Mouse (Mus musculus) liver, postnatal 0 days (tissue): ENCODE results near the gene Dcun1d4. TPM values are rescaled to one million over a fixed set of nuclear protein-coding genes. Genes with fewer than 3 reads are reported as not detected.
A peak's percentile ranks its signal among the peaks of the same experiment; 100 is the strongest.

Source experiments
- ATAC-seq: fragments of 200-750 bp; cut with Nextera tagmentation; 2 replicates; pipeline ENCODE4 v1.8.0; 2017; ENCODE audit warnings: mild to moderate bottlenecking, moderate library complexity
- DNase-seq: peaks from one replicate; pipeline ENCODE4 v3.0.0-alpha.2; 2016
- H3K27ac ChIP-seq: fragments of 300-500 bp; sonication (generic); 2 replicates; pipeline ENCODE4 v1.5.1; 2014; ENCODE audit warnings: antibody characterized with exemption, moderate library complexity, mild to moderate bottlenecking, low read depth
- H3K27me3 ChIP-seq: fragments of 300-500 bp; sonication (generic); 2 replicates; pipeline ENCODE4 v1.6.1; 2014; ENCODE audit warnings: low read length, control low read depth, mixed read lengths; ENCODE audit not compliant: insufficient read depth
- H3K36me3 ChIP-seq: fragments of 300-500 bp; sonication (generic); replicated peaks from 2 replicates; pipeline ENCODE4 v1.6.1; 2014; ENCODE audit warnings: mild to moderate bottlenecking, control low read depth, low read length, moderate library complexity, mixed read lengths; ENCODE audit not compliant: insufficient read depth
- H3K4me1 ChIP-seq: fragments of 300-500 bp; sonication (generic); 2 replicates; pipeline ENCODE4 v1.6.1; 2014; ENCODE audit warnings: antibody characterized with exemption, mild to moderate bottlenecking, control low read depth; ENCODE audit not compliant: insufficient read depth
- H3K4me2 ChIP-seq: fragments of 300-500 bp; sonication (generic); 2 replicates; pipeline ENCODE4 v1.6.1; 2014; ENCODE audit warnings: low read depth, mild to moderate bottlenecking, low read length, moderate library complexity, mixed read lengths
- H3K4me3 ChIP-seq: fragments of 300-500 bp; sonication (generic); 2 replicates; pipeline ENCODE4 v1.5.1; 2014; ENCODE audit warnings: low read depth, low read length
- H3K9ac ChIP-seq: fragments of 300-500 bp; sonication (generic); replicated peaks from 2 replicates; pipeline ENCODE4 v1.6.1; 2014; ENCODE audit warnings: mild to moderate bottlenecking, moderate library complexity
- H3K9me3 ChIP-seq: fragments of 300-500 bp; sonication (generic); 2 replicates; pipeline ENCODE4 v1.6.1; 2016; ENCODE audit warnings: mild to moderate bottlenecking, control low read depth, low read length, mixed read lengths
- CTCF ChIP-seq: sonication (generic); IDR thresholded peaks from 2 replicates; pipeline ENCODE4 v1.5.1; 2016; ENCODE audit warnings: antibody characterized with exemption, low read depth
- EP300 ChIP-seq: IDR thresholded peaks from 2 replicates; pipeline ENCODE4 v1.6.1; 2016; ENCODE audit warnings: antibody characterized with exemption, low read depth, mild to moderate bottlenecking
- WGBS: fragments of 180-500 bp; shearing (Covaris S2); extraction: QIAGEN DNeasy Blood & Tissue Kit; methylation state at CpG from one replicate; pipeline ENCODE4 v1.1.7; 2014; ENCODE audit not compliant: insufficient replicate concordance; 5-methylcytosine and 5-hydroxymethylcytosine counted together
- polyA plus RNA-seq: library from polyadenylated mRNA; unstranded; fragments of >200 nt; fragmentation: Nextera tagmentation; extraction: Ambion mirVana; gene quantifications from 2 replicates; pipeline ENCODE4 v1.2.1, GENCODE M21; 2015

Dcun1d4 gene
- polyA plus RNA-seq, 1 experiment from 2014 or later, result 4.1 TPM

DNA sequence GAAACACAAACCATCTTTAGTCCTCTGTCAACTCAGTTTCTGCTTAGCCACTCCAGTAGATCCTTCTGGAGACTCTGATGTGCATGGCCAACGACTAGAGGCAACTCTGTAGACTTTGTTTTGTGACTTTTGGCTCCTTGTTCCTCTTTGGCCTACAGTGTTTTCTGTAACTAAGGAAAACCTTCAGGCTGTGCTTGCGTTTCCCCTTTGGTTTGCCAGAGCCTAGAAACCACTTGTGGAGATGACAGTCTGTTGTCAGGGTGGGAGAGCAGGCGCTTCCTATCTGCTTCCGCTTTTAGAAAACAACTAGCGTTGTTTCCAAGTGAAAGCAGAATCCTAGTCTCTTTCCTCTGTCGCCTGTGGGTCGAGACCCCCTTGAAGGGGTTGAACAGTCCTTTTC is 67.4 kb downstream of the Dcun1d4 start:
- no peaks in the 10 kb centered on the region for H3K36me3 ChIP-seq
- TF ChIP-seq EP300 (no peak), CTCF (no peak)
- H3K4me1 ChIP-seq, result no peaks in the 10 kb centered on the region
- H3K4me2 ChIP-seq, result no peak overlapping the region
- WGBS, result 51% methylated on average over 7 of the region's 7 CpGs
- H3K27ac ChIP-seq, result no peak overlapping the region
- H3K4me3 ChIP-seq, result no peak overlapping the region
- no peak overlapping the region for H3K9ac ChIP-seq
- DNase-seq (no peak), ATAC-seq (no peak)
- H3K27me3 ChIP-seq, result no peaks in the 10 kb centered on the region
- H3K9me3 ChIP-seq, result no peaks in the 10 kb centered on the region

DNA sequence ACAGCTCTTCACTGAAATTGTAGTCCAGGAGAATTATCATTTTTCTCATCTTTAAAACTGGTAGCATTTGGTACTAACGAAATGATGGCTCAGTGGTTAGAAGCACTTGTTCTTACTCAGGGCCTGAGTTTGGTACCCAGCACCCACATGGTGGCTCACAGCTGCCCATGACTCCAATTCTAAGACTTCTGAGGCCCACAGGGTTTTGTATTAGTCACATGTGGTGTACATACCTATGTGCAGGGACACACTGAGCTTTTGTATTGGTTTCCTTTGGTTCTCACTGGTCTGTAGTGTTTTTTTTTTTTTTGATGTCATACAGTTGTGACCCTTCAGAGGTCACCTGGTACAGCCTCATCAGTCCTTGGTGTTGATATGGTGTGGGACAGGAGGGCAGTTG is 68.0 kb downstream of the Dcun1d4 start:
- DNase-seq, result no peak
- ATAC-seq, result no peak

DNA sequence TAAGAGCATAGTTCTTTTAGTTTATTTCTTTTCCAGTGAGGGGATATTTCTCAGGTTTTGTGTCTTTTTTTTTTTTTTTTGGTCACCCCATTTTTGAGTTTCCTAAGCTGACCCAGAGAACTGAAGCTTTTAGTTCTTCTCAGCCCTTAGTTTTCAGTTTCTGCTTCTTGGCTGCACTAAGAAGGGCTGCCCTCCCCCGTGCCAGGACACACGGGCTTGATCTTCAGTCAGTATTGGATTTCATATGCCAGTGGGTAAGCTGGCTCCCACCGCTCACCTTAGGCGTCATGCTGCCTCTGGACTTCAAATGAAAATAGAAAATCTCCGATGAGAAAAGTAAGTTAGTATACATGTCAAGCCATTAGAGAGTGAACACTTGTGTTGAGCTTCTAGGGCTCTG is 71.0 kb downstream of the Dcun1d4 start:
- WGBS, result 79% methylated on average over 5 of the region's 5 CpGs
- Histone ChIP-seq H3K27me3 (no peaks in the 10 kb centered on the region), H3K9ac (no peak overlapping the region), H3K9me3 (no peaks in the 10 kb centered on the region), H3K4me3 (no peak overlapping the region), H3K36me3 (no peaks in the 10 kb centered on the region), H3K27ac (no peak overlapping the region), H3K4me1 (no peaks in the 10 kb centered on the region), H3K4me2 (no peak overlapping the region)
- TF ChIP-seq CTCF, result no peak
- TF ChIP-seq EP300, result no peak
- ATAC-seq (no peak), DNase-seq (no peak)

More for the DNA sequence above, 68.0 kb downstream of the Dcun1d4 start:
- H3K9me3 ChIP-seq, result no peaks in the 10 kb centered on the region
- H3K4me3 ChIP-seq, result no peak overlapping the region
- no peaks in the 10 kb centered on the region for H3K36me3 ChIP-seq
- 73% methylated on average over 1 of the region's 1 CpGs for WGBS
- no peak overlapping the region for H3K4me2 ChIP-seq
- no peak overlapping the region for H3K9ac ChIP-seq
- no peak for TF ChIP-seq CTCF
- TF ChIP-seq EP300, result no peak
- H3K27me3 ChIP-seq, result no peaks in the 10 kb centered on the region
- no peaks in the 10 kb centered on the region for H3K4me1 ChIP-seq
- H3K27ac ChIP-seq, result no peak overlapping the region

DNA sequence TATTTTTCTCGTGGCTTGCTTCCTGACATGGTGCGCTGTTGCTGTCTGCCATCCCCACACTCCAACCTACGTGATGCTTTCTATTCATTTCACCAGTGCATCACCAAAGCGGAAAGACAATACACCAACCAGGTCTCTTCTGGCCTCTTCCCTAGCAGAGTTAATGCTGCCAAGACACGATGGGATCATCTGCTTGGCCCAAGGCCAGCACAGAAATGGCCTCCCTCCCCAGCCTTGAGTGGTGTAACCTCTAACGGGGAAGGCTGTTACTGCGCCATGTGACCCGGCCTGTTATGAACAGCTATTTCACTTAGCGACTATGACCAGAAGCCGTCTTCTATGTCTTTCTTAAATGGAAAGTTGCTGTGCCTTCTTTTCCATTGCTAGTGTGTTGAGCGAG is 73.1 kb downstream of the Dcun1d4 start:
- Histone ChIP-seq H3K4me2 (no peak overlapping the region), H3K27ac (no peak overlapping the region), H3K4me1 (no peaks in the 10 kb centered on the region), H3K9ac (no peak overlapping the region), H3K27me3 (no peaks in the 10 kb centered on the region), H3K36me3 (no peaks in the 10 kb centered on the region; the same call in 1 of the 2 replicates), H3K4me3 (no peak overlapping the region), H3K9me3 (no peaks in the 10 kb centered on the region)
- no peak for TF ChIP-seq CTCF
- no peak for TF ChIP-seq EP300
- DNase-seq (no peak), ATAC-seq (no peak)
- WGBS, result 84% methylated on average over 11 of the region's 11 CpGs

DNA sequence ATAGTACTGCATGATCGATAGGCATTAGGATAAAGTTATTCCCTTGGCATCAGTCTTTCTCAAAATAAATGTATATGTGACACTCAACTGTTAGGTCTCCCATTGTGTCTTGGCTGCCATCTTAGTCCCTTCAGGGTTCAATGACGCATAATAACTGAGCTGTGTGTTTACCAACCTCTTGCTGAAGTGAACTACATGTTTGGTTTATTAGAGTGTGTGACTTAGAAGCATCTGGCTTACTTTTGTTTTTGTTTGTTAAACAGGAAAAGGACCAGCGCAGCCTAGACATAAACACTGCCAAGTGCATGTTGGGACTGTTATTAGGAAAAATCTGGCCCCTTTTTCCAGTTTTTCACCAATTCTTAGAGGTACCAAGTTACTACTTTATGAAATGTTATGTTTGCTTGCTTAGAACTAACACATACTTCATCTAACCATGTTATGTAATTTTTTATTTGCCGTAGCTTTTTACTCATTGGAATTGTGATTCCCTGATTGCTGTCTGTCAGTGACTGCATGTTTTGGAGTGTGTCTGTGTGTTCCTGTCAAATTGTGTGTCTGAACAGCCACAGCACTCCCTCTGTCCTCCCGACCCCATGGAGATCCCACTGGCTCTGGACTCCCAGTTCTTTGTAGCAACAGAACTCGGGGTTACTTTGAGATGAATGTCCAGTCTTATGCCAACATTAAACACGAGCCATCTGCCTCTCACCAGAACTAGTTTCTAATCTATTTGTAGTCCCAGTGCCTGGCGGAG is 74.5 kb downstream of the Dcun1d4 start:
- DNase-seq (no peak), ATAC-seq (no peak)
- H3K36me3 ChIP-seq, result no peaks in the 10 kb centered on the region; the same call in 1 of the 2 replicates
- no peaks in the 10 kb centered on the region for H3K27me3 ChIP-seq
- H3K9me3 ChIP-seq, result no peaks in the 10 kb centered on the region
- no peaks in the 10 kb centered on the region for H3K4me1 ChIP-seq
- TF ChIP-seq EP300, result no peak
- TF ChIP-seq CTCF, result no peak
- no peak overlapping the region for H3K4me3 ChIP-seq
- H3K4me2 ChIP-seq, result no peak overlapping the region
- no peak overlapping the region for H3K27ac ChIP-seq
- no peak overlapping the region for H3K9ac ChIP-seq
- 71% methylated on average over 8 of the region's 8 CpGs for WGBS

DNA sequence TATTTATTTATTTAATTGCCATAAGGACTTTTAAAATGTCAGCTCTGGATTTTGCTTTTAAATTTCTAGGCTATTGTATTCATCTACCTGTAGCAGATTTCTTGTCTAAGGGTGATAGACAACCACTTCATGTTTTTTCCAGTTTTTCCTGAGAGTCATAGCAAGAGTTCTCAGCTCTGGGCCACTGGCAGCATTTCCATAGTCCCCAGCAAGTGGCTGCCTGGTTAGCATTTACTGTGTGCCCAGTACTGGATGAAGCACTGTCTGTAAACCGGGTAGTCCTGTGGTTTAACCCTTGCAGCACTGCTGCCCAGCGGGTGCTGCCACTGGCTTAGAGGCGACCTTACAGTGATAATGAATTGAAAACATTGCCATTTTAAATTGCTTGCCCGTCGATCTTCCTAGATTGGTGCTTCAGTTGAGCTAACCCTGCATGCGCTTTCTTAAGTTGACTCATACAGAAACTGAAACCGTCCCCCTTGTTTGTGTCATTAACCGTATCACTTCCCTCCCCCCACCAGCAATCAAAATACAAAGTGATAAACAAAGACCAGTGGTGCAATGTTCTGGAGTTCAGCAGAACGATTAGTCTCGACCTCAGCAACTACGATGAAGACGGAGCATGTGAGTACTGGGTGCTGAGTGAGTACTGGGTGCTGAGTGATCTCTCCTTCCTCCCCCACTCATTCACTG is 76.1 kb downstream of the Dcun1d4 start:
- H3K4me2 ChIP-seq, result no peak overlapping the region
- WGBS, result 69% methylated on average over 12 of the region's 12 CpGs
- TF ChIP-seq EP300 (no peak), CTCF (no peak)
- H3K9me3 ChIP-seq, result no peaks in the 10 kb centered on the region
- H3K4me1 ChIP-seq, result no peaks in the 10 kb centered on the region
- H3K4me3 ChIP-seq, result no peak overlapping the region
- ATAC-seq (peak; percentile 31; the same call in 1 of the 2 replicates), DNase-seq (no peak)
- no peak overlapping the region for H3K9ac ChIP-seq
- H3K36me3 ChIP-seq, result no peaks in the 10 kb centered on the region; the same call in 1 of the 2 replicates
- H3K27me3 ChIP-seq, result no peaks in the 10 kb centered on the region
- H3K27ac ChIP-seq, result no peak overlapping the region
